Mouse (Mus musculus) layer of hippocampus, adult 18-20 months (tissue): ENCODE data around the gene Mast4. TPM values are rescaled to one million over a fixed set of nuclear protein-coding genes. Genes with fewer than 3 reads are reported as not detected.

ENCODE experiments used
- DNase-seq, 2 experiments: peaks; one replicate each; pipeline ENCODE4 v3.0.0; 2022; ENCODE audit warnings: low spot score in 2 of 2
- total RNA-seq, 2 experiments: library from RNA; stranded (reverse); gene quantifications; 2 replicates each; pipeline ENCODE4 v1.2.3; 2021

Gene Mast4
- total RNA-seq, 2 experiments from 2014 or later, result 60.1 to 68.2 TPM

- DNase-seq, result no peak
Observed at GRCm38 (mm10) chr13:102935788-102936187, 398.5 kb downstream of the Mast4 start.

GRCm38 (mm10) chr13:102933702-102934101 is 400.6 kb downstream of the Mast4 start:
- DNase-seq, result peak in 1 of 2 experiments; percentile 69

- no peak for DNase-seq
Observed at GRCm38 (mm10) chr13:102932434-102932833, 401.9 kb downstream of the Mast4 start.

- DNase-seq, result no peak
Observed at GRCm38 (mm10) chr13:102931951-102932350, 402.3 kb downstream of the Mast4 start.

GRCm38 (mm10) chr13:102925844-102926598 is 408.3 kb downstream of the Mast4 start:
- DNase-seq, result no peak

GRCm38 (mm10) chr13:102919741-102920140 is 414.6 kb downstream of the Mast4 start:
- DNase-seq, result no peak

GRCm38 (mm10) chr13:102918616-102919015 is 415.7 kb downstream of the Mast4 start:
- DNase-seq, result no peak

GRCm38 (mm10) chr13:102915341-102915740 is 419.0 kb downstream of the Mast4 start:
- no peak for DNase-seq

GRCm38 (mm10) chr13:102914800-102915199 is 419.5 kb downstream of the Mast4 start:
- no peak for DNase-seq

GRCm38 (mm10) chr13:102913919-102914318 is 420.4 kb downstream of the Mast4 start:
- peak in 1 of 2 experiments; percentile 40 for DNase-seq

GRCm38 (mm10) chr13:102912867-102913266 is 421.4 kb downstream of the Mast4 start:
- DNase-seq, result no peak

- no peak for DNase-seq
Observed at GRCm38 (mm10) chr13:102909654-102910418, 424.5 kb downstream of the Mast4 start.

GRCm38 (mm10) chr13:102906661-102907009 is 427.7 kb downstream of the Mast4 start:
- no peak for DNase-seq

GRCm38 (mm10) chr13:102906004-102906660 is 428.2 kb downstream of the Mast4 start:
- peak; percentile 86 to 90 for DNase-seq

GRCm38 (mm10) chr13:102905361-102905950 is 428.8 kb downstream of the Mast4 start:
- DNase-seq, result no peak

- DNase-seq, result no peak
Observed at GRCm38 (mm10) chr13:102903689-102904088, 430.6 kb downstream of the Mast4 start.

GRCm38 (mm10) chr13:102902123-102902522 is 432.2 kb downstream of the Mast4 start:
- no peak for DNase-seq

- no peak for DNase-seq
Observed at GRCm38 (mm10) chr13:102900531-102900930, 433.8 kb downstream of the Mast4 start.

- no peak for DNase-seq
Observed at GRCm38 (mm10) chr13:102900083-102900420, 434.2 kb downstream of the Mast4 start.

GRCm38 (mm10) chr13:102899253-102900082 is 434.8 kb downstream of the Mast4 start:
- DNase-seq, result no peak
